Mouse (Mus musculus) left cerebral cortex, adult 2 months (tissue): ENCODE results near the gene 2300002M23Rik. TPM values are rescaled to one million over a fixed set of nuclear protein-coding genes. Genes with fewer than 3 reads are reported as not detected.

Experiments
- DNase-seq, 2 experiments: peaks; one replicate each; pipeline ENCODE4 v3.0.0; 2021 to 2022; ENCODE audit warnings: low spot score in 2 of 2, mixed read lengths in 1 of 2; ENCODE audit errors: extremely low spot score in 1 of 2
- H3K27ac ChIP-seq: fragments of 200-600 bp; 2 replicates; pipeline ENCODE4 v1.8.1; 2022
- H3K4me3 ChIP-seq: fragments of 200-600 bp; 2 replicates; pipeline ENCODE4 v1.8.1; 2022
- CTCF ChIP-seq: fragments of 200-600 bp; IDR thresholded peaks from 2 replicates; pipeline ENCODE4 v1.8.1; 2022; ENCODE audit warnings: antibody characterized with exemption, mild to moderate bottlenecking, moderate library complexity
- intact Hi-C: fragments of 180-260 bp; cut with DNase I; formaldehyde crosslinking; loops from one replicate; pipeline ENCODE4 v1.15.1; 2025
- long read RNA-seq, 2 experiments: library from polyadenylated mRNA; stranded (forward); transcript quantifications; one replicate each; pipeline ENCODE4 v2.0.0; 2021; ENCODE audit warnings: borderline mapping rate in 2 of 2
- total RNA-seq, 2 experiments: library from RNA; stranded (reverse); gene quantifications; 2 replicates each; pipeline ENCODE4 v1.2.3; 2021

The 2300002M23Rik gene
- not detected for total RNA-seq
- long read RNA-seq, experiment 1, result 0 reads
- long read RNA-seq, experiment 2, result 0 reads

DNA sequence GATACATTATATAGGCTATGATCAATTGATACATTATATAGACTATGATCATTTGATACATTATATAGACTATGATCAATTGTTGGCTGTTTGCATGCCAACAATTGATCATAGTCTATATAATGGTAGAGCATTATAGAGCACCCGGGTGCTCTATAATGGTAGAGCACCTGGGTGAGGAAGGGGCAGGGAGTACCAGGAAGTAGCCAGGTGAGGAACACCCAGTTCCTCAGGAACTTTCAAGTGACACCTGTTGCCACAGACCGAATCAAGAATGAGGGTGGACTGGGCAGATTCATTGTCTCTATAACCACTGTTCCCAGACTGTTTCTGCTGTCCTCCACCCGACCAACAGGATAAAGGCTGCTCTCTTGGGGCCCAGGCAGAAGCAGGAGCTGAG is at the start of gene 2300002M23Rik:
Gene 2300002M23Rik, plus strand, starts transcription at position 301 of the 400 bp plus-strand sequence.
- Histone ChIP-seq H3K4me3 (no peak within 1 kb of the TSS), H3K27ac (no peak within 1 kb of the TSS)
- no peak for TF ChIP-seq CTCF
- intact Hi-C loops, result no loop called here
- DNase-seq, result no peak

GRCm38 (mm10) chr17:35517526-35517925 is 49.7 kb upstream of the 2300002M23Rik start:
- intact Hi-C loops, result loop anchor here (2.0 kb wide), 1 partner anchor 17 kb away; no protein-coding TSS in a partner anchor

DNA sequence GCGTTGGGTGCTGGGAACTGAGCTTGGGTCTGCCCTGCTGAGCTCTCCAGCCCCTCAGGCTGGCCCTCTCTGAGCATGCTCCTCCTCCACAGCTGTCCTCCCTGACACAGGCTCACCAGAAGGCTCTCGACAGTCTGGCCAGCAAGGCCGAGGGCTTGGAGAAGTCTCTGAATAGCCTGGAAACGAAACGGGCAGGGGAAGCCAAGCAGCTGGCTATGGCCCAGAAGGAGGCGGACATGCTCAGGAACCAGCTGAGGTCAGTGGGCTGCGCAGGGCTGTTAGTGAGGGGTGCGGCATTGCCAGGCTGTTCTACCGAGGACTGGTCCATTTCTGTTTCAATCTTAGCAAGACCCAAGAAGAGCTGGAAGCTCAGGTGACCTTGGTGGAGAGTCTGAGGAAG is 42.9 kb upstream of the 2300002M23Rik start:
- intact Hi-C loops, result no loop called here
- no peak for TF ChIP-seq CTCF
- Histone ChIP-seq H3K27ac (no peak overlapping the region), H3K4me3 (no peak overlapping the region)
- no peak for DNase-seq

More at GRCm38 (mm10) chr17:35517526-35517925, 49.7 kb upstream of the 2300002M23Rik start:
- DNase-seq, result no peak
- Histone ChIP-seq H3K4me3 (peak overlapping the region; percentile 64), H3K27ac (no peak overlapping the region)
- no peak for TF ChIP-seq CTCF

DNA sequence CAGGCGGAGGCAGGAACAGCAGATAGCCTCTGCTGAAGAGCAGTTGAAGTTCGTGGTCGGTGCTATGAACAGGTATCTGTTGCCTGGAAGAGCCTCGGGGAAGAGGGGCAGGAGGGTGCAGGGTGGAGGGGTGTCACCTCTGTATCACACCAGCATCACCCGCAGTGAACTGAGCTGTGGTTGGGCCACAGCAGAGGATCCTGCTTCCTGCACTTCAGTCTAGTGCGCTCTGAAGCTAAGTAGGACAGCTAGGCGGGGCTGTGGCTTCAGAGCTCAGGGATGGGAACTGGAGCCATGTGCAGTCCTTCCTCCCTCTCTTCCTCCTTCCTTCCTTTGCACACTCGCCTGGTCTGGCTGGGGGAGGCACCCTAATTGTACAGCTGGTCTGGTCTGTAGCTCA is 40.6 kb upstream of the 2300002M23Rik start:
- Histone ChIP-seq H3K27ac (no peak overlapping the region), H3K4me3 (no peak overlapping the region)
- no peak for DNase-seq
- intact Hi-C loops, result no loop called here
- no peak for TF ChIP-seq CTCF

DNA sequence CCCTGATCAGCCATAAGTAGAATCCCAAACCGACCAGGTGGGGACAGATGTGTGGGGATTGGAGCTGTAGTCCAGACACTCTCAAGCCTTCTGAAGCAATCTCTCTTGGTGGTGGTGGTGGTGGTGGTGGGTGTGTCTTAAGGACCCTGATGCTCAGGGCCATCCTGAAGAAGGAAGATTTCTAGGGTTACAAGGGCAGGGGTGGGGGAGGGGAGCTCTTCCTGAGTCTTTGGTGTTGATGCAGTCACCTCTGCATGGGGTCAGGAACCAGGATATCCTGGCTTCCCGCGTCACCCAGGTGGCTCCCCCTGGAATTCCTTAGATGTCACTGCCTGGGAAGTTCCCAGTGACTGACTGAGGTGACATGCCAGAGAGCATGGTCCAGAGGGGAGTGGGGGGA is 34.9 kb upstream of the 2300002M23Rik start:
- intact Hi-C loops, result loop anchor here (1.0 kb wide), 1 partner anchor 48 kb away; no protein-coding TSS in a partner anchor
- no peak for DNase-seq
- TF ChIP-seq CTCF, result no peak
- Histone ChIP-seq H3K4me3 (no peak overlapping the region), H3K27ac (no peak overlapping the region)

GRCm38 (mm10) chr17:35532901-35533300 is 34.3 kb upstream of the 2300002M23Rik start, which contains the start of gene Psors1c2:
TSS of gene Psors1c2 (plus strand) at chr17:35533201.
- no peak within 1 kb of the TSS; the same call in 1 of the 2 replicates for H3K27ac ChIP-seq
- TF ChIP-seq CTCF, result no peak
- no peak for DNase-seq
- intact Hi-C loops, result loop anchor here (1.0 kb wide), 1 partner anchor 49 kb away; no protein-coding TSS in a partner anchor
- no peak within 1 kb of the TSS for H3K4me3 ChIP-seq

- DNase-seq, result peak; percentile 79 to 80
- Histone ChIP-seq H3K27ac (peak overlapping the region; percentile 87), H3K4me3 (peak overlapping the region; percentile 1; the same call in 1 of the 2 replicates)
- TF ChIP-seq CTCF, result peak; percentile 95
- intact Hi-C loops, result loop anchor here (2.0 kb wide), 1 partner anchor 18 kb away; the partner anchor contains the start of genes Cchcr1 and Tcf19
Measured at GRCm38 (mm10) chr17:35534343-35534742, 32.9 kb upstream of the 2300002M23Rik start.

DNA sequence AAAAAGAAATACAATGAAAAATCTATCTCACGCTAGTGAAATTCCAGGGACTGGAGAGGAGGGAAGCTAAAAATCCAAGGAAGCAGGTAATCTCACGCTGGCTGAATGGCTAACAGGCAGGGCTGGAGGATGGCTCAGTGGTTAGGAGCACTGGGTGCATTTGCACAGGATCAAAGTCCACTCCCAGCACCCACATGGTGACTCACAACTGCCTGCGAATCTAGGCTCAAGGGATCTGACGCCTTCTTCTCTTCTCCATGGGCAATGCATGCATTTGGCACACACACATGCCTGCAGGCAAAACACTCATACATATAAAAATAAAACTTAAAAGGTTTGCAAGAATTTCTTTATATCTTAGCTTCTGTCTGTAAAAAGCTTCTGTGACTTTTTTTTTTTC is 29.8 kb upstream of the 2300002M23Rik start:
- TF ChIP-seq CTCF, result no peak
- Histone ChIP-seq H3K27ac (no peak overlapping the region), H3K4me3 (no peak overlapping the region)
- DNase-seq, result no peak
- intact Hi-C loops, result no loop called here

DNA sequence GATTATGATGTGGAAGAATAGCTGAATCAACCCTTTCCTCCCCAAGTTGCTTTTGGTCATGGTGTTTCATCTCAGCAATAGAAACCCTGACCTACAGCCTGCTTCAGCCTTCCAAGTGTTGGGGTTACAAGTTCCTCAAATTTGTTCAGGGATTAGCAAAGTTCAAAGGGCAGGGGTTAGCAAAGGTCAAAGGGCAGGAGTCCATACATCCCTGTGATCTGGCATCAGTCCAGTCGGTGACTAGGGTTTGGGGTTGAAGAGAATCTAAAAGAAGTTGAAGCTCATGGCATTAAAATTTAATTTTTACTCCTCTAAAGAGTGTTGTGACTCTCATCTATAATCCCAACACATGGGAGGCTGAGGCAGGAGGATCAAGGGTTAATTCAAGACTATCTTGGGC is 28.8 kb upstream of the 2300002M23Rik start:
- no peak for DNase-seq
- no peak for TF ChIP-seq CTCF
- Histone ChIP-seq H3K4me3 (no peak overlapping the region), H3K27ac (no peak overlapping the region)
- intact Hi-C loops, result no loop called here

DNA sequence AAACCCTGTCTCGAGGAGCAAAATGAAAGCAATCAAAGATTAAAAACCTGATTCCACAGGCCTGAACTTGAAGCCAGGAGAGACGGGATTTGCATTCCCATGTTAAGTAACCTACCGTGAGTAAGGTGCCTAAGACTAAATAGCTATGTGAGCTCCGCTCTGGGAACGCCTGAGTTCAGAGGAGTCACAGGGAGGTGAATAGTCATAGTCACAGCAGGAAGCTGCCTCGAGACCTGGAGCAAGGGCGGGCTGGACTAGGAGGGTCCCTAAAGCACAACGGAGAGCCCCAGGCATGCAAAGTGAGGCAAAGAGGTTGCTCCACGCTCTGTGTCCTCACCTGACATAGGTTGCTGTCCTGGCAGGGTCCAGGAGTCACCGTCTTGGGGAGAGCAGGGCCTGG is 27.7 kb upstream of the 2300002M23Rik start:
- no peak overlapping the region for H3K27ac ChIP-seq
- intact Hi-C loops, result no loop called here
- H3K4me3 ChIP-seq, result no peak overlapping the region
- no peak for TF ChIP-seq CTCF
- DNase-seq, result no peak

GRCm38 (mm10) chr17:35542761-35543411 is 24.4 kb upstream of the 2300002M23Rik start:
- DNase-seq, result no peak
- intact Hi-C loops, result no loop called here
- peak overlapping the region; percentile 67 for H3K27ac ChIP-seq

GRCm38 (mm10) chr17:35543412-35543861 is 23.8 kb upstream of the 2300002M23Rik start:
- intact Hi-C loops, result no loop called here
- Histone ChIP-seq H3K27ac (peak overlapping the region; percentile 67), H3K4me3 (peak overlapping the region; percentile 15; the same call in 1 of the 2 replicates)
- TF ChIP-seq CTCF, result no peak
- no peak for DNase-seq

More at GRCm38 (mm10) chr17:35542761-35543411, 24.4 kb upstream of the 2300002M23Rik start:
- TF ChIP-seq CTCF, result no peak
- peak overlapping the region; percentile 15; the same call in 1 of the 2 replicates for H3K4me3 ChIP-seq
